Mouse (Mus musculus): ENCODE results near the gene Gm14851. TPM values are rescaled to one million over a fixed set of nuclear protein-coding genes. Genes with fewer than 3 reads are reported as not detected.

Gm14851 gene
- polyA plus RNA-seq (2014; fragmentation: Illumina TruSeq; extraction: RNeasy Lipid Tissue Mini Kit (QIAGEN cat#74804); ENCODE audit: low read depth, low replicate concordance) = not detected

GRCm38 (mm10) chr8:21095950-21096349 lies at the start of gene Gm14851:
TSS of gene Gm14851 (minus strand) at chr8:21096050.

DNA sequence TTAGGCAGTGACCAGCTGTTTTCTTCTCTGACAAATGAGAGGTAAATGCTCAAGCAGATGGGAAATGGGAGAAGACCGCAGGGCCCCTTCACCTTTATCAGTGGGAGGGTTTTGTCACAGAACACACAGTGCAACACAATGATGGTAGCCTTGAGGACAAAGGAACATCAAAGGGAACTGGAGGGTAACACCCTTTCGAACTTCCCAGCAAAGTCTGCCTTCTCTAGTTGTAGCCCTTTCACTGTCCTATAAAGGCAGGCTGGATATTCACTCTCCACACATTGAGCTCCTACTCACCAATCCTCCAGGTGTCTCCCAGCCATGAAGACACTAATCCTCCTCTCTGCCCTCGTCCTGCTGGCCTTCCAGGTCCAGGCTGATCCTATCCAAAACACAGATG lies 38.5 kb upstream of the Gm14851 start, which contains the start of gene Defa30:
TSS of gene Defa30 (plus strand) at position 301 of the 400 bp plus-strand sequence.

DNA sequence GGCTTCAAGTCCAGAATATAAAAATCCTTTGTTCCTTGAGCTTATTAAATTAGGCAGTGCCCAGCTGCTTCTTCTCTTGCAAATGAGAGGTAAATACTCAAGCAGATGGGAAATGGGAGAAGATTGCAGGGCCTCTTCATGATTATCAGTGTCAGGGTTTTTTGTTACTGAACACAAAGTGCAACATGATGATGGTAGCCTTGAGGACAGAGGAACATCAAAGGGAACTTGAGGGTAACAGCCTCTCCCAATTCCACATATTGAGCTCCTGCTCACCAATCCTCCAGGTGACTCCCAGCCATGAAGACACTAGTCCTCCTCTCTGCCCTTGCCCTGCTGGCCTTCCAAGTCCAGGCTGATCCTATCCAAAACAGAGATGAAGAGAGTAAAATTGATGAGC lies 11.7 kb downstream of the Gm14851 start, which contains the start of gene Defa25:
TSS of gene Defa25 (plus strand) at position 301 of the 400 bp plus-strand sequence.

GRCm38 (mm10) chr8:21064738-21065137 lies 31.1 kb downstream of the Gm14851 start, which contains the start of gene Defa35:
TSS of gene Defa35 (plus strand) at chr8:21065038.

GRCm38 (mm10) chr8:21054747-21055146 lies 41.1 kb downstream of the Gm14851 start, which contains the start of gene Defa23:
TSS of gene Defa23 (plus strand) at chr8:21055047.

Other genes starting within 250 kb of the Gm14851 start
- not detected for gene Defb33, start 203.4 kb downstream of the Gm14851 start, polyA plus RNA-seq (2014; fragmentation: Illumina TruSeq; extraction: RNeasy Lipid Tissue Mini Kit (QIAGEN cat#74804); ENCODE audit: low read depth, low replicate concordance)
- not detected for gene Gm15056, start 193.4 kb downstream of the Gm14851 start, polyA plus RNA-seq (2014; fragmentation: Illumina TruSeq; extraction: RNeasy Lipid Tissue Mini Kit (QIAGEN cat#74804); ENCODE audit: low read depth, low replicate concordance)
- not detected for gene Gm6040, start 174.0 kb downstream of the Gm14851 start, polyA plus RNA-seq (2014; fragmentation: Illumina TruSeq; extraction: RNeasy Lipid Tissue Mini Kit (QIAGEN cat#74804); ENCODE audit: low read depth, low replicate concordance)
- not detected for gene AY761185, start 151.3 kb downstream of the Gm14851 start, polyA plus RNA-seq (2014; fragmentation: Illumina TruSeq; extraction: RNeasy Lipid Tissue Mini Kit (QIAGEN cat#74804); ENCODE audit: low read depth, low replicate concordance)
- not detected for gene Defa21, start 70.5 kb downstream of the Gm14851 start, polyA plus RNA-seq (2014; fragmentation: Illumina TruSeq; extraction: RNeasy Lipid Tissue Mini Kit (QIAGEN cat#74804); ENCODE audit: low read depth, low replicate concordance)
- not detected for gene Defa23, start 41.0 kb downstream of the Gm14851 start, polyA plus RNA-seq (2014; fragmentation: Illumina TruSeq; extraction: RNeasy Lipid Tissue Mini Kit (QIAGEN cat#74804); ENCODE audit: low read depth, low replicate concordance)
- gene Defa35, start 31.0 kb downstream of the Gm14851 start, polyA plus RNA-seq (2014; fragmentation: Illumina TruSeq; extraction: RNeasy Lipid Tissue Mini Kit (QIAGEN cat#74804); ENCODE audit: low read depth, low replicate concordance) = not detected
- not detected for gene Defa25, start 11.6 kb downstream of the Gm14851 start, polyA plus RNA-seq (2014; fragmentation: Illumina TruSeq; extraction: RNeasy Lipid Tissue Mini Kit (QIAGEN cat#74804); ENCODE audit: low read depth, low replicate concordance)
- gene Defa30, start 38.6 kb upstream of the Gm14851 start, polyA plus RNA-seq (2014; fragmentation: Illumina TruSeq; extraction: RNeasy Lipid Tissue Mini Kit (QIAGEN cat#74804); ENCODE audit: low read depth, low replicate concordance) = not detected
- not detected for gene Defa22, start 66.2 kb upstream of the Gm14851 start, polyA plus RNA-seq (2014; fragmentation: Illumina TruSeq; extraction: RNeasy Lipid Tissue Mini Kit (QIAGEN cat#74804); ENCODE audit: low read depth, low replicate concordance)
- not detected for gene Defa31, start 95.6 kb upstream of the Gm14851 start, polyA plus RNA-seq (2014; fragmentation: Illumina TruSeq; extraction: RNeasy Lipid Tissue Mini Kit (QIAGEN cat#74804); ENCODE audit: low read depth, low replicate concordance)
- gene Gm15293, start 105.5 kb upstream of the Gm14851 start, polyA plus RNA-seq (2014; fragmentation: Illumina TruSeq; extraction: RNeasy Lipid Tissue Mini Kit (QIAGEN cat#74804); ENCODE audit: low read depth, low replicate concordance) = not detected
- not detected for gene Gm15292, start 153.7 kb upstream of the Gm14851 start, polyA plus RNA-seq (2014; fragmentation: Illumina TruSeq; extraction: RNeasy Lipid Tissue Mini Kit (QIAGEN cat#74804); ENCODE audit: low read depth, low replicate concordance)
- gene Defa27, start 219.5 kb upstream of the Gm14851 start, polyA plus RNA-seq (2014; fragmentation: Illumina TruSeq; extraction: RNeasy Lipid Tissue Mini Kit (QIAGEN cat#74804); ENCODE audit: low read depth, low replicate concordance) = not detected
- not detected for gene Defa29, start 231.0 kb upstream of the Gm14851 start, polyA plus RNA-seq (2014; fragmentation: Illumina TruSeq; extraction: RNeasy Lipid Tissue Mini Kit (QIAGEN cat#74804); ENCODE audit: low read depth, low replicate concordance)

Measured in liver, adult 10 weeks (tissue).